Mouse (Mus musculus) intestine, embryonic 15.5 days (tissue): ENCODE data around the gene Camta1. TPM values are rescaled to one million over a fixed set of nuclear protein-coding genes. Genes with fewer than 3 reads are reported as not detected.

Experiments
- ATAC-seq: fragments of 200-750 bp; cut with Nextera tagmentation; 2 replicates; pipeline ENCODE4 v1.8.0; 2017; ENCODE audit warnings: moderate TSS enrichment, moderate library complexity
- H3K27ac ChIP-seq: fragments of 300-500 bp; sonication (generic); 2 replicates; pipeline ENCODE4 v1.5.1; 2015; ENCODE audit warnings: mild to moderate bottlenecking, inconsistent platforms
- H3K27me3 ChIP-seq: fragments of 300-500 bp; sonication (generic); replicated peaks from 2 replicates; pipeline ENCODE4 v1.6.1; 2015; ENCODE audit warnings: inconsistent platforms
- H3K36me3 ChIP-seq: fragments of 300-500 bp; sonication (generic); 2 replicates; pipeline ENCODE4 v1.6.1; 2015; ENCODE audit warnings: inconsistent platforms
- H3K4me1 ChIP-seq: fragments of 300-500 bp; sonication (generic); replicated peaks from 2 replicates; pipeline ENCODE4 v1.6.1; 2015; ENCODE audit warnings: inconsistent platforms
- H3K4me2 ChIP-seq: fragments of 300-500 bp; sonication (generic); replicated peaks from 2 replicates; pipeline ENCODE4 v1.6.1; 2015; ENCODE audit warnings: mild to moderate bottlenecking, inconsistent platforms
- H3K4me3 ChIP-seq: fragments of 300-500 bp; sonication (generic); replicated peaks from 2 replicates; pipeline ENCODE4 v1.5.1; 2015; ENCODE audit warnings: inconsistent platforms
- H3K9ac ChIP-seq: fragments of 300-500 bp; sonication (generic); 2 replicates; pipeline ENCODE4 v1.6.1; 2015; ENCODE audit warnings: inconsistent platforms
- H3K9me3 ChIP-seq: fragments of 300-500 bp; sonication (generic); 2 replicates; pipeline ENCODE4 v1.6.1; 2016; ENCODE audit warnings: inconsistent platforms
- whole genome bisulfite sequencing: fragments of 180-500 bp; shearing (Covaris S2); methylation state at CpG from one replicate; pipeline ENCODE4 v1.1.7; 2015; 5-methylcytosine and 5-hydroxymethylcytosine counted together
- polyA plus RNA-seq: library from polyadenylated mRNA; unstranded; fragments of >200 nt; fragmentation: Nextera tagmentation; extraction: Ambion mirVana; gene quantifications from 2 replicates; pipeline ENCODE4 v1.2.1, GENCODE M21; 2015

Camta1 gene
- polyA plus RNA-seq, 1 experiment from 2014 or later = 75.7 TPM

DNA sequence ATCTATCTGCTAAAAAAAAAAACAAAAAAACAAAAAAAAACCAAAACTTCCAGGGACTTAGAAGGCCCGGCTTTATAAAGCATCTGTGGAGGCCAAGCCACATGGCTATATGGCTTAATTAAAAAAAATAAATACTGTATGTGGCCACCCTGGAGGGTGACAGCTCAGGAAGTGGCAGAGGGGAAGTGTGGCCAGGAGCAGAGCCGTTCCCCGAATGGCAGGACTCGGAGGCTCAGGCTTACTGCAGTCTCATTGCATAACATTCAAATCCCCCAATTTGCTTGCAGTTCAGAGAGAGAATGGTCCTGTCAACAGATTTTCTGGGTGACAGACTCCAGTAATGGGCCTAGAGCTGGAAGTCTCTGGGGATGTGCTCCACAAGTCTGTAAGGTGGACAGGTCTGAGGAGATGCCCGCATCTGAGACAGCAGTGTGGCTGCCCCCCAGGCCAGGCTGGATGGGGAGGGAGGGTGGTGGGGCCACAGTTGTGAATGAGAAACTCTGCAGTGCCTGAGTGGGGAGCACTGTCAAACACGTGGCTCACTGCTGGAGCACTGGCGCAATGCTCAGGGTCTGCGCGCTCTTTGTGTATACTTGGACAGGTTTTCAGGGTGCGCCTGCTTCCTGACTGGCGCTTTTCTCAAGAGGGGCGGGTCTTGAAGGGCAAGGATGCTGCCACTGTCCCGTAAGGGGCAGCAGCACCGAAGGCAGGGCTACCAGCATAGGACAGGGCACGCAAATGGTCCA, 140.8 kb downstream of the Camta1 start:
- 83% methylated on average over 15 of the region's 15 CpGs for WGBS
- Histone ChIP-seq H3K4me3 (no peak overlapping the region), H3K9ac (no peak overlapping the region), H3K36me3 (no peaks in the 10 kb centered on the region), H3K27me3 (no peaks in the 10 kb centered on the region), H3K4me2 (no peak overlapping the region), H3K27ac (no peak overlapping the region), H3K9me3 (no peaks in the 10 kb centered on the region), H3K4me1 (no peaks in the 10 kb centered on the region)
- no peak for ATAC-seq

GRCm38 (mm10) chr4:151718866-151719475, 142.7 kb downstream of the Camta1 start:
- H3K4me2 ChIP-seq = no peak overlapping the region
- no peaks in the 10 kb centered on the region for H3K9me3 ChIP-seq
- H3K9ac ChIP-seq = no peak overlapping the region
- no peak overlapping the region for H3K27ac ChIP-seq
- H3K36me3 ChIP-seq = no peaks in the 10 kb centered on the region
- 38% methylated on average over 21 of the region's 21 CpGs for WGBS
- ATAC-seq = peak; percentile 58; the same call in 1 of the 2 replicates
- no peaks in the 10 kb centered on the region for H3K4me1 ChIP-seq
- H3K27me3 ChIP-seq = no peaks in the 10 kb centered on the region
- no peak overlapping the region for H3K4me3 ChIP-seq

DNA sequence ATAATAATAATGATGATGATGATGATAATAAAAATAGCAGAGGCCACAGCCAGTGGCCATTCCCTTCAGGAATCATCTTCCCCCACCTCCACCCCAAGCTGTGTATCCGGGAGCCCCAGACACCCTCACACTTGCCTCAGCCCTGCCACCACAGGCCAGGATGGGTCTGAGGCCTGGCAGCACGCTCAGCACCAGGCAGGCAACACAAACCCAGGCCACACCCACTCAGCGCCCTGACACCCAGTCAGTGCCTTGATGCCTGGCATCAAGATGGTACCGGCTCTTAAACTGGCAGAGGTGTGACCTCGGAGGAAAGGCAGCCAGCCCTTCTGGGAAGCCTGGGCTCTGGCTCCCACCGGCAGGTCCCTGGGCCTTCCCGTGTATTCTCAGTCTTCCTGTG, 143.8 kb downstream of the Camta1 start:
- no peak for ATAC-seq
- Histone ChIP-seq H3K4me1 (no peaks in the 10 kb centered on the region), H3K36me3 (no peaks in the 10 kb centered on the region), H3K4me2 (no peak overlapping the region), H3K27me3 (no peaks in the 10 kb centered on the region), H3K9ac (no peak overlapping the region), H3K9me3 (no peaks in the 10 kb centered on the region), H3K4me3 (no peak overlapping the region), H3K27ac (no peak overlapping the region)
- WGBS = 74% methylated on average over 7 of the region's 7 CpGs

DNA sequence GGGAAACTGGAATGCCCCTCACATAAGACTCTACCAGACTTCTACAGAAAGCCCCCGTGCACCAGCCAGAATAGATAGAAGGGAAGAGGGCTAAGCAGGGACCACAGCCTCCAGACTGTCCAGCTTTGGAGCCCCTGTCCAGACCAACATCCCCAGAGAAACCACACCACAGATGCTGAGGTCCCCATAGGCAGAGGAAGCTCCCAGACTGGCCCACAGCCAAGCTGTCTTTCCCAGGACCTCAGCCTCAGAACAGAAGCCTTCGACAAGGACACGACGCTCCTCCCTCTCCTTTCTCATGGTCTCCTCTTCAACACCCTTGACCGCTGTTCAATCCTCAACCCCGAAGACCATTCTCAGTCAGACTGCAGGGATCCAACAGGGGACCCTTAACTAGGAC, 148.0 kb downstream of the Camta1 start:
- H3K4me2 ChIP-seq = no peak overlapping the region

GRCm38 (mm10) chr4:151711406-151711805, 150.3 kb downstream of the Camta1 start:
- Histone ChIP-seq H3K27ac (no peak overlapping the region), H3K4me2 (no peak overlapping the region), H3K9ac (no peak overlapping the region), H3K27me3 (no peaks in the 10 kb centered on the region), H3K36me3 (no peaks in the 10 kb centered on the region), H3K4me3 (no peak overlapping the region), H3K4me1 (0 out of 2 replicates have a peak, but pooled peaks cover 4% of the 10 kb centered on the region), H3K9me3 (no peaks in the 10 kb centered on the region)
- WGBS = 91% methylated on average over 2 of the region's 2 CpGs
- no peak for ATAC-seq

More for the DNA sequence above, 148.0 kb downstream of the Camta1 start:
- Histone ChIP-seq H3K4me1 (0 out of 2 replicates have a peak, but pooled peaks cover 4% of the 10 kb centered on the region), H3K9me3 (no peaks in the 10 kb centered on the region), H3K4me3 (no peak overlapping the region), H3K36me3 (no peaks in the 10 kb centered on the region), H3K9ac (no peak overlapping the region), H3K27ac (no peak overlapping the region), H3K27me3 (no peaks in the 10 kb centered on the region)
- no peak for ATAC-seq
- WGBS = 81% methylated on average over 6 of the region's 6 CpGs

GRCm38 (mm10) chr4:151710522-151710921, 151.2 kb downstream of the Camta1 start:
- ATAC-seq = peak; percentile 15; the same call in 1 of the 2 replicates
- WGBS = 10% methylated on average over 7 of the region's 7 CpGs
- H3K27ac ChIP-seq = 0 out of 2 replicates have a peak overlapping the region, but pooled peaks have one; percentile 9

GRCm38 (mm10) chr4:151709269-151709668, 152.4 kb downstream of the Camta1 start:
- Histone ChIP-seq H3K36me3 (no peaks in the 10 kb centered on the region), H3K9me3 (no peaks in the 10 kb centered on the region), H3K4me1 (0 out of 2 replicates have a peak, but pooled peaks cover 4% of the 10 kb centered on the region), H3K4me3 (no peak overlapping the region), H3K27ac (no peak overlapping the region), H3K27me3 (no peaks in the 10 kb centered on the region), H3K4me2 (no peak overlapping the region), H3K9ac (no peak overlapping the region)
- no peak for ATAC-seq
- WGBS = 78% methylated on average over 8 of the region's 8 CpGs

More at GRCm38 (mm10) chr4:151710522-151710921, 151.2 kb downstream of the Camta1 start:
- H3K4me1 ChIP-seq = 0 out of 2 replicates have a peak, but pooled peaks cover 4% of the 10 kb centered on the region
- no peak overlapping the region for H3K9ac ChIP-seq
- H3K4me2 ChIP-seq = no peak overlapping the region
- H3K27me3 ChIP-seq = no peaks in the 10 kb centered on the region
- H3K36me3 ChIP-seq = no peaks in the 10 kb centered on the region
- H3K4me3 ChIP-seq = no peak overlapping the region
- H3K9me3 ChIP-seq = no peaks in the 10 kb centered on the region

DNA sequence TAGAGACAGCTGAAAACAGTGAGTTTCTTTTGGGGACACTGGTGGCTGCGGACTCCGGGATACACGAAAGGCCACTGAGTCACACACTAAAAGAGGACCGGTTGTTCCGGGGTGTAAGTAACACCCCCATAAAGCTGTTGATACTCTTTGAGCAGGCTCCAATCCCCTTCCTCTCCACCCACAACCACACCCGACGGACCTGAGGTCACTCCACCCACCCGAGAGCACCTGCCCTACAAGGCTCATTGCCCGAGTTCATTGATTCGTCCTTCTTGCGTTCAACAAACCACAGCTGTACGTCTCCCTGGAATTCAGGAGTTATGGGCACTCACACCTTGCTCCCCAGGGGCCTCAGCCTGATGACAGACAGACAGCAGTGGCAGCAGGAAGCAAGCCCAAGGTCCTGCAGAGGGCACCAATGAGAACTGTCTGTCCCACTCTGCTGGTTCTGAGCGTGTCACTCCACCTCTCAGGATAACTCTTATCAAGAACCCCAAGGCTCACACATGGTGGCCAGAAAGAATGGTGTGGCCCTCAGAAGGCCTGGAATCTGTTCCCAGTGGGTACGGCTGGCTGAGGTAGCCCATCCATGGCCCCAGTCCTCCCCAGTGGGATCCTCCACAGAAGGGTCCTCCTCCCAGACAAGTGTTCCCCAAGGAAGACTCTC, 158.5 kb downstream of the Camta1 start:
- no peaks in the 10 kb centered on the region for H3K36me3 ChIP-seq
- H3K4me2 ChIP-seq = no peak overlapping the region
- no peaks in the 10 kb centered on the region for H3K9me3 ChIP-seq
- no peak overlapping the region for H3K9ac ChIP-seq
- WGBS = 85% methylated on average over 14 of the region's 14 CpGs
- H3K27ac ChIP-seq = no peak overlapping the region
- H3K4me3 ChIP-seq = no peak overlapping the region
- H3K4me1 ChIP-seq = no peaks in the 10 kb centered on the region
- peak; percentile 28; the same call in 1 of the 2 replicates for ATAC-seq
- H3K27me3 ChIP-seq = no peaks in the 10 kb centered on the region

DNA sequence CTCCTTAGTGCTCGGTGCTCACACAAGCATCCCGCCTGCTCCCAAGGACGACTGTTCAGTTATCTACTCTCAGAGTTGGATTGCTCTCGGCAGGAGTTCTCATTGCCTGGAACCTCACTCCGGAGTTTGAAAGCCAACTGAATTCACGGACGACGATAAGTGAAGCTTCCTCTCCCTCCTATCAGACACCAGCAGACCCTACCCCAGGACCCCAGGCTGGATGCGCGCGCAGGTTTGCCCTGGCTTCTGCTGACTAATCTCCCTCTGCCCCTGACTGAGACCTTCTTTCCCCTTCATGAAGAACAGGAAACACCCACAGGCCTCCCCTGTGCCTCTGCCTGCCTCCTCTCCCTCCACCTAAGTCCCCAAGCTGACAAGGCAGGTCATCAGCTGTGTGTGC, 159.2 kb downstream of the Camta1 start:
- no peak overlapping the region for H3K4me2 ChIP-seq
- H3K27me3 ChIP-seq = no peaks in the 10 kb centered on the region
- H3K9ac ChIP-seq = no peak overlapping the region
- H3K36me3 ChIP-seq = no peaks in the 10 kb centered on the region
- WGBS = 86% methylated on average over 11 of the region's 11 CpGs
- no peak overlapping the region for H3K27ac ChIP-seq
- no peak overlapping the region for H3K4me3 ChIP-seq
- H3K9me3 ChIP-seq = no peaks in the 10 kb centered on the region
- ATAC-seq = no peak
- no peaks in the 10 kb centered on the region for H3K4me1 ChIP-seq

DNA sequence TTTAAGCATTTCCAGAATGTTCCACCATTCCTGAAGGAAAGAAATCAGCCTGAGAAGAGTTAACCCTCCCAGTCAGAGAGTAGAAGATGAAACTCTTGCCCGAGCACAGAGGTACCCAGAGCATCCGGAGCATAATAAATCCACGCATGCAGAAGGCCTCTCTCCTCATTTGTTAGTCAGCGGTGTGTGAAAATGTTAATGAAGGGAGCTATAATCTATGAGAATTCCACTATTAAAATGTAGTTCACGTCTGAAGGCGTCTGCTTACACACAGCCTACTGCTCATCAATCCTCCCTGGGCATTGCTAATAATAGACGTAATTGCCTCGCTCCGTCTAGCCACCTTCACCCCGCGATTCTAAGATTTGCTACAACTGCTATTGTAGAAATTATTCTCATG, 165.7 kb downstream of the Camta1 start:
- WGBS = 82% methylated on average over 11 of the region's 11 CpGs
- H3K4me1 ChIP-seq = no peaks in the 10 kb centered on the region
- no peak for ATAC-seq
- H3K9ac ChIP-seq = no peak overlapping the region
- no peak overlapping the region for H3K4me2 ChIP-seq
- no peaks in the 10 kb centered on the region for H3K36me3 ChIP-seq
- no peaks in the 10 kb centered on the region for H3K27me3 ChIP-seq
- no peak overlapping the region for H3K4me3 ChIP-seq
- H3K27ac ChIP-seq = no peak overlapping the region
- no peaks in the 10 kb centered on the region for H3K9me3 ChIP-seq

- ATAC-seq = no peak
- Histone ChIP-seq H3K9ac (no peak overlapping the region), H3K4me3 (no peak overlapping the region), H3K4me2 (no peak overlapping the region), H3K27me3 (no peaks in the 10 kb centered on the region), H3K4me1 (no peaks in the 10 kb centered on the region), H3K36me3 (no peaks in the 10 kb centered on the region), H3K27ac (no peak overlapping the region), H3K9me3 (no peaks in the 10 kb centered on the region)
- 87% methylated on average over 7 of the region's 7 CpGs for WGBS
Observed at GRCm38 (mm10) chr4:151694531-151694930, 167.1 kb downstream of the Camta1 start.

DNA sequence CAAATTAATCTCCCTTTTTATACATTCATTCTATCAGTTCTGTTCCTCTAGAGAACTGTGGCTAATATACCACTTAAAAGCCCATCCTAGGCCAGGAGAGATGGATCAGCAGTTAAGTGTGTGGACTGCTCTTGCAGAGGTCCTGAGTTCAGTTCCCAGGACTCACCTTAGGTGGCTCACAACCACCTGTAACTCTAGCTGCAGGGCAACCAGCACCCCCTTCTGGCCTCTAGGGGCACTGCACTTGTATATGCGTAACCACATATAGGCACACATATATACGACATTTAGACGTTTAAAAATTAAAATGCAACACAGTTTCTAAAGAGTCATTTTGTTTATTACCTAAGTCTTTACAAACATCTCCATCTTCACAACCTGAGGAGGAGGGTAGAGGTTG, 167.6 kb downstream of the Camta1 start:
- H3K4me3 ChIP-seq = no peak overlapping the region
- H3K4me2 ChIP-seq = no peak overlapping the region
- 92% methylated on average over 3 of the region's 3 CpGs for WGBS
- H3K9me3 ChIP-seq = no peaks in the 10 kb centered on the region
- no peaks in the 10 kb centered on the region for H3K36me3 ChIP-seq
- no peak overlapping the region for H3K9ac ChIP-seq
- no peak for ATAC-seq
- no peaks in the 10 kb centered on the region for H3K4me1 ChIP-seq
- no peak overlapping the region for H3K27ac ChIP-seq
- no peaks in the 10 kb centered on the region for H3K27me3 ChIP-seq
